Mouse (Mus musculus) hindbrain, embryonic 14.5 days (tissue): ENCODE measurements around the gene Tex29. TPM values are rescaled to one million over a fixed set of nuclear protein-coding genes. Genes with fewer than 3 reads are reported as not detected.
A peak's percentile ranks its signal among the peaks of the same experiment; 100 is the strongest.

Experiments used
- ATAC-seq: fragments of 200-750 bp; cut with Nextera tagmentation; 2 replicates; pipeline ENCODE4 v1.8.0; 2017; ENCODE audit warnings: moderate number of reproducible peaks, mild to moderate bottlenecking, moderate TSS enrichment, moderate library complexity; ENCODE audit not compliant: low FRiP score
- DNase-seq: peaks from one replicate; pipeline ENCODE4 v3.0.0-alpha.2; 2015; ENCODE audit warnings: low spot score
- H3K27ac ChIP-seq: fragments of 300-500 bp; sonication (generic); 2 replicates; pipeline ENCODE4 v1.5.1; 2014; ENCODE audit warnings: mild to moderate bottlenecking, moderate library complexity
- H3K27me3 ChIP-seq: fragments of 300-500 bp; sonication (generic); 2 replicates; pipeline ENCODE4 v1.6.1; 2014; ENCODE audit warnings: mild to moderate bottlenecking, low read length, mixed read lengths; ENCODE audit not compliant: control insufficient read depth, insufficient read depth
- H3K36me3 ChIP-seq: fragments of 300-500 bp; sonication (generic); replicated peaks from 2 replicates; pipeline ENCODE4 v1.6.1; 2014; ENCODE audit not compliant: control insufficient read depth, insufficient read depth
- H3K4me1 ChIP-seq: fragments of 300-500 bp; sonication (generic); replicated peaks from 2 replicates; pipeline ENCODE4 v1.6.1; 2014; ENCODE audit warnings: antibody characterized with exemption, low read length, mixed read lengths; ENCODE audit not compliant: control insufficient read depth, insufficient read depth
- H3K4me2 ChIP-seq: fragments of 300-500 bp; sonication (generic); replicated peaks from 2 replicates; pipeline ENCODE4 v1.6.1; 2014; ENCODE audit warnings: mild to moderate bottlenecking, moderate library complexity
- H3K4me3 ChIP-seq: fragments of 300-500 bp; sonication (generic); replicated peaks from 2 replicates; pipeline ENCODE4 v1.5.1; 2014; ENCODE audit warnings: mild to moderate bottlenecking, low read length
- H3K9ac ChIP-seq: fragments of 300-500 bp; sonication (generic); 2 replicates; pipeline ENCODE4 v1.6.1; 2014
- H3K9me3 ChIP-seq: fragments of 300-500 bp; sonication (generic); 2 replicates; pipeline ENCODE4 v1.6.1; 2016; ENCODE audit warnings: low read length; ENCODE audit not compliant: control insufficient read depth
- WGBS: fragments of 180-500 bp; shearing (Covaris S2); extraction: QIAGEN DNeasy Blood & Tissue Kit; methylation state at CpG from one replicate; pipeline ENCODE4 v1.1.7; 2014; 5-methylcytosine and 5-hydroxymethylcytosine counted together
- polyA plus RNA-seq: library from polyadenylated mRNA; unstranded; fragments of >200 nt; fragmentation: Nextera tagmentation; extraction: Ambion mirVana; gene quantifications from 2 replicates; pipeline ENCODE4 v1.2.1, GENCODE M21; 2014

The Tex29 gene
- polyA plus RNA-seq = 0.42 and 0.64 TPM in 2 replicates

DNA sequence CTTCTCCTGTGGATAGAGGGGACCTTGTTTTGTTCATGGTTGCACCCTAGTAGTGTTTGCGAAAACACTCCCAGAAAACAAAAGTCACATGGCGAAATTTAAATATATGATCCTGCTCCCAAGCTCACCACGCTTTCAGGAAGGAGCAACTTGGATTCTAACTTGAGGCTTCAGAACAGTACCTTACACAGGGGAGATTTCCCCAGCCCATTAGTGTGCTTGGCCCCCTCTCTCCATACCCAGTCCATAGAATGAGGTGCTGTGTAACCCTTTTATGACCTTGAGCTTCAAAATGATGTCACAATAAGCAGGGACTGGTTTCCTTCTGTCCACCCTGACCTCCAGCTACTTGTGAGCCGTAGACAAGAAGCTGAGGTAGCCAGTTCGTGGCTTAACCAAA is at the start of gene Tex29:
Tex29 (plus strand) TSS at position 301 of the 400 bp plus-strand sequence.
- DNase-seq (no peak), ATAC-seq (no peak)
- Histone ChIP-seq H3K4me2 (no peak within 1 kb of the TSS), H3K9ac (no peak within 1 kb of the TSS), H3K27ac (peak within 1 kb of the TSS; percentile 47), H3K36me3 (peaks cover 9% of the 10 kb centered on the region), H3K27me3 (no peaks in the 10 kb centered on the region), H3K9me3 (no peaks in the 10 kb centered on the region), H3K4me3 (no peak within 1 kb of the TSS), H3K4me1 (peaks cover 16% of the 10 kb centered on the region; the same call in 1 of the 2 replicates)
- WGBS = 91% methylated on average over 5 of the region's 5 CpGs

DNA sequence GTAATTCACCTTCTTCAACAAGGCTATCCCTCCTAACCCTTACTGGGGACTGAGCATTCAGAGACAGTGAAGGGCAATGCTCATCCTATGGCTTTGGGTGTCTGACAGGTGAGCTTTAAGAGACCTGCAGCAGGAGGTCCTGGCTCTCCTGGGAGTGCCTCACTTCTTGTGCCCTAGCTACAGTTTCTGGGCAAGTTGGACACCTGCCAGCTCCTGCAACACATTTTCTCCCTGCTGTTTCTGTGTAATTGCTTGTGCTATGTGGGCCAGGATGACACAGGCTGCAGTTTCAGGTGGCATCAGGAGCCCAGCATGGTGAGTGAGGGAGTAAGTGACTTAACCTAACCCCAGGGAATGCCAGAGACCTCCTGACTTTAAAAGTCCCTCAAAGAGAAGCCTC is 45.3 kb upstream of the Tex29 start:
- Histone ChIP-seq H3K36me3 (peaks cover 25% of the 10 kb centered on the region), H3K27ac (no peak overlapping the region), H3K27me3 (no peaks in the 10 kb centered on the region), H3K9me3 (no peaks in the 10 kb centered on the region), H3K4me2 (no peak overlapping the region), H3K4me1 (no peaks in the 10 kb centered on the region; the same call in 1 of the 2 replicates), H3K4me3 (no peak overlapping the region), H3K9ac (no peak overlapping the region)
- DNase-seq (no peak), ATAC-seq (no peak)

- ATAC-seq = peak; percentile 42; the same call in 1 of the 2 replicates
- Histone ChIP-seq H3K36me3 (peaks cover 33% of the 10 kb centered on the region), H3K4me3 (no peak overlapping the region), H3K9me3 (no peaks in the 10 kb centered on the region), H3K9ac (no peak overlapping the region), H3K27ac (no peak overlapping the region), H3K4me1 (no peaks in the 10 kb centered on the region; the same call in 1 of the 2 replicates), H3K4me2 (no peak overlapping the region), H3K27me3 (no peaks in the 10 kb centered on the region)
- DNase-seq = no peak
- WGBS = 80% methylated on average over 8 of the region's 8 CpGs
Observed at GRCm38 (mm10) chr8:11797128-11797527, 43.1 kb upstream of the Tex29 start.

DNA sequence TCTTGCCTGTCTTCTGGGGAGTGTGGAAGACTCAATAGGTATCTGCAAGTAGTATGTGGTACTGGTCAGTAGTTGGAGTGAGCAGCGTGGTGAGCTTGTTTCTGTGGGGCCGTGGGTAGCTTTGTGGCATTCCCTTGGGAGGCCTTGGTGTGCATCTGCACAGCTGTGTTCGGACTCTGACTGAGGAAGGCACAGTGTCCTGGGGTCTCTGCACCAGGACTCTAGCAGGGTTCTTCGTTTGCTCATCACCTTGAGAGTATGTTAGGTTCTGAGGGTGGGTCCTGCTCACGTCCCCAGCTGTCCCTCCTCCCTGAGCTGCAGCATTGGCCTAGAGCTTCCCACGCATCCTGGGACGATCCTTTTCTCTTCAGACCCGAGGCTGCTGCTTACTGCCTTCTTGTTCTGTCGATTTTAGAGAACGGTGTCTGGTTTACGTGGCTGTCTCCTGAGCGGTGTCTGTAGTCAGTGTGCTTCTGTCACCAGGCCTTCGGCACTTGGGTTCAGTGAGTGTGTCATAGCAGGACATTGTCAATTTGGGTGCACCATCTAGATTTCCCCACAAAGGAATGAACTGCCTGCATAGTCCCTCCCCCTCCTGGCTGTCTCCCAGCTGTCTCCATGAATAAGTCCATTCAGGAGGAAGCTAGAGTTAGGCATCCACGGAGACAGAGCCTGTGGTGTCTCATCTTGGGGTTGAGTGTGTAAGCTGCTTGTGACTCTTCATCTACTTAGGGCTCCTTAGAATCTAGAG is 42.4 kb upstream of the Tex29 start:
- H3K9me3 ChIP-seq = no peaks in the 10 kb centered on the region
- no peak overlapping the region for H3K4me2 ChIP-seq
- WGBS = 71% methylated on average over 14 of the region's 14 CpGs
- no peak overlapping the region for H3K4me3 ChIP-seq
- no peak overlapping the region for H3K9ac ChIP-seq
- ATAC-seq = peak; percentile 55; the same call in 1 of the 2 replicates
- DNase-seq = peak; percentile 43
- peaks cover 32% of the 10 kb centered on the region for H3K36me3 ChIP-seq
- H3K27ac ChIP-seq = no peak overlapping the region
- H3K27me3 ChIP-seq = no peaks in the 10 kb centered on the region
- no peaks in the 10 kb centered on the region; the same call in 1 of the 2 replicates for H3K4me1 ChIP-seq

DNA sequence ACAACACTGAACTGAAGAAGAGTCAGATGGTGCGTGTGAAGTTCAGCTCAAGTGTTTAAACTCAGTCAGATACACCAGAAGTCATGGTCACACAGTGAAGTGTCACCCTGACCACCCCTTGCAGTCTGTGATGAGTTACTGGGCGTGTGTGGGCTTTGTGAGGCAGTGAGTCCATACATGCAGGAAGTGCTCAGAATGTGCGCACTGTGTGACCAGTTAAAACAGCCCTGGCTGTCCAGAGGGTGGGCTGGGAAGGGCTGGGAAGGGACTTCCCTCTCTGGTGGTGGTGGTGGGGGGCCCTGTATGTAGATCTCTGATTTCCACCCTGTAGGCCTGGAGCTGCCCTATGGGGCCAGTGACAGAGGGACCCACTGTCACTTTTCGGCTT is 41.8 kb upstream of the Tex29 start:
- Histone ChIP-seq H3K27me3 (no peaks in the 10 kb centered on the region), H3K4me1 (no peaks in the 10 kb centered on the region; the same call in 1 of the 2 replicates), H3K4me3 (no peak overlapping the region), H3K27ac (0 out of 2 replicates have a peak overlapping the region, but pooled peaks have one; percentile 16), H3K36me3 (peaks cover 32% of the 10 kb centered on the region), H3K4me2 (no peak overlapping the region), H3K9ac (no peak overlapping the region), H3K9me3 (no peaks in the 10 kb centered on the region)
- DNase-seq (no peak), ATAC-seq (0 out of 2 replicates have a peak, but pooled peaks have one; percentile 12)
- 90% methylated on average over 4 of the region's 4 CpGs for WGBS

GRCm38 (mm10) chr8:11799098-11799497 is 41.2 kb upstream of the Tex29 start:
- no peaks in the 10 kb centered on the region; the same call in 1 of the 2 replicates for H3K4me1 ChIP-seq
- peaks cover 37% of the 10 kb centered on the region for H3K36me3 ChIP-seq
- no peak for ATAC-seq
- H3K4me2 ChIP-seq = no peak overlapping the region
- no peaks in the 10 kb centered on the region for H3K9me3 ChIP-seq
- 96% methylated on average over 3 of the region's 3 CpGs for WGBS
- no peak for DNase-seq
- H3K9ac ChIP-seq = no peak overlapping the region
- H3K27ac ChIP-seq = no peak overlapping the region
- H3K27me3 ChIP-seq = no peaks in the 10 kb centered on the region
- no peak overlapping the region for H3K4me3 ChIP-seq

GRCm38 (mm10) chr8:11800481-11800880 is 39.8 kb upstream of the Tex29 start:
- H3K4me1 ChIP-seq = no peaks in the 10 kb centered on the region; the same call in 1 of the 2 replicates
- H3K9me3 ChIP-seq = no peaks in the 10 kb centered on the region
- 94% methylated on average over 7 of the region's 7 CpGs for whole genome bisulfite sequencing
- no peaks in the 10 kb centered on the region for H3K27me3 ChIP-seq
- H3K36me3 ChIP-seq = peaks cover 50% of the 10 kb centered on the region
- no peak for ATAC-seq
- no peak for DNase-seq
- no peak overlapping the region for H3K4me3 ChIP-seq
- no peak overlapping the region for H3K4me2 ChIP-seq
- H3K27ac ChIP-seq = no peak overlapping the region
- H3K9ac ChIP-seq = no peak overlapping the region

- no peak overlapping the region for H3K27ac ChIP-seq
- H3K27me3 ChIP-seq = no peaks in the 10 kb centered on the region
- H3K9ac ChIP-seq = no peak overlapping the region
- ATAC-seq (no peak), DNase-seq (no peak)
- H3K4me3 ChIP-seq = no peak overlapping the region
- no peak overlapping the region for H3K4me2 ChIP-seq
- H3K4me1 ChIP-seq = no peaks in the 10 kb centered on the region; the same call in 1 of the 2 replicates
- 47% methylated on average over 8 of the region's 8 CpGs for WGBS
- peaks cover 61% of the 10 kb centered on the region for H3K36me3 ChIP-seq
- no peaks in the 10 kb centered on the region for H3K9me3 ChIP-seq
Observed at GRCm38 (mm10) chr8:11801571-11801970, 38.7 kb upstream of the Tex29 start.

GRCm38 (mm10) chr8:11804914-11805313 is 35.4 kb upstream of the Tex29 start:
- Histone ChIP-seq H3K4me2 (no peak overlapping the region), H3K36me3 (peaks cover 92% of the 10 kb centered on the region), H3K4me1 (no peaks in the 10 kb centered on the region), H3K9me3 (no peaks in the 10 kb centered on the region), H3K27me3 (no peaks in the 10 kb centered on the region), H3K9ac (no peak overlapping the region), H3K27ac (no peak overlapping the region), H3K4me3 (no peak overlapping the region)
- ATAC-seq (no peak), DNase-seq (no peak)
- 95% methylated on average over 4 of the region's 4 CpGs for WGBS
